Mouse (Mus musculus): ENCODE results near the gene Cdc42ep3. TPM values are rescaled to one million over a fixed set of nuclear protein-coding genes. Genes with fewer than 3 reads are reported as not detected.

The Cdc42ep3 gene
- polyA plus RNA-seq, 1 experiment from 2014 or later = 21.9 TPM

- WGBS = 87% methylated on average over 3 of the region's 3 CpGs
- H3K4me3 ChIP-seq = no peak overlapping the region
- H3K27me3 ChIP-seq (ENCODE audit: insufficient read depth, poor library complexity, severe bottlenecking) = no peaks in the 10 kb centered on the region
- H3K27ac ChIP-seq = no peak overlapping the region
- H3K36me3 ChIP-seq = no peaks in the 10 kb centered on the region
- no peak for DNase-seq (ENCODE audit: low spot score)
- no peaks in the 10 kb centered on the region for H3K4me1 ChIP-seq (replicated peaks)
- no peaks in the 10 kb centered on the region for H3K9me3 ChIP-seq
Measured at GRCm38 (mm10) chr17:79303238-79303637, 51.7 kb downstream of the Cdc42ep3 start.

- DNase-seq (ENCODE audit: low spot score) = no peak
- no peak overlapping the region for H3K4me3 ChIP-seq
- H3K27me3 ChIP-seq (ENCODE audit: insufficient read depth, poor library complexity, severe bottlenecking) = no peaks in the 10 kb centered on the region
- no peaks in the 10 kb centered on the region for H3K9me3 ChIP-seq
- H3K36me3 ChIP-seq = no peaks in the 10 kb centered on the region
- H3K4me1 ChIP-seq (replicated peaks) = 0 out of 2 replicates have a peak, but pooled peaks cover 5% of the 10 kb centered on the region
- H3K27ac ChIP-seq = no peak overlapping the region
- 86% methylated on average over 1 of the region's 1 CpGs for WGBS
Measured at GRCm38 (mm10) chr17:79299925-79300324, 55.0 kb downstream of the Cdc42ep3 start.

GRCm38 (mm10) chr17:79298968-79299367, 55.9 kb downstream of the Cdc42ep3 start:
- no peaks in the 10 kb centered on the region for H3K27me3 ChIP-seq (ENCODE audit: insufficient read depth, poor library complexity, severe bottlenecking)
- no peak for DNase-seq (ENCODE audit: low spot score)
- H3K27ac ChIP-seq = no peak overlapping the region
- 0 out of 2 replicates have a peak, but pooled peaks cover 5% of the 10 kb centered on the region for H3K4me1 ChIP-seq (replicated peaks)
- H3K36me3 ChIP-seq = no peaks in the 10 kb centered on the region
- no peaks in the 10 kb centered on the region for H3K9me3 ChIP-seq
- no peak overlapping the region for H3K4me3 ChIP-seq

GRCm38 (mm10) chr17:79295926-79296325, 59.0 kb downstream of the Cdc42ep3 start:
- H3K27me3 ChIP-seq (ENCODE audit: insufficient read depth, poor library complexity, severe bottlenecking) = no peaks in the 10 kb centered on the region
- no peaks in the 10 kb centered on the region for H3K9me3 ChIP-seq
- no peak overlapping the region for H3K4me3 ChIP-seq
- no peak overlapping the region for H3K27ac ChIP-seq
- DNase-seq (ENCODE audit: low spot score) = no peak
- H3K4me1 ChIP-seq (replicated peaks) = 0 out of 2 replicates have a peak, but pooled peaks cover 5% of the 10 kb centered on the region
- H3K36me3 ChIP-seq = no peaks in the 10 kb centered on the region
- WGBS = 69% methylated on average over 4 of the region's 4 CpGs

GRCm38 (mm10) chr17:79291672-79292071, 63.2 kb downstream of the Cdc42ep3 start:
- H3K27ac ChIP-seq = no peak overlapping the region
- no peaks in the 10 kb centered on the region for H3K9me3 ChIP-seq
- H3K27me3 ChIP-seq (ENCODE audit: insufficient read depth, poor library complexity, severe bottlenecking) = no peaks in the 10 kb centered on the region
- H3K4me3 ChIP-seq = no peak overlapping the region
- no peaks in the 10 kb centered on the region for H3K36me3 ChIP-seq
- 0 out of 2 replicates have a peak, but pooled peaks cover 5% of the 10 kb centered on the region for H3K4me1 ChIP-seq (replicated peaks)
- DNase-seq (ENCODE audit: low spot score) = no peak
- 77% methylated on average over 5 of the region's 5 CpGs for WGBS

- no peak overlapping the region for H3K4me3 ChIP-seq
- 76% methylated on average over 2 of the region's 2 CpGs for WGBS
- H3K36me3 ChIP-seq = no peaks in the 10 kb centered on the region
- H3K27ac ChIP-seq = no peak overlapping the region
- H3K4me1 ChIP-seq (replicated peaks) = peaks cover under 1% of the 10 kb centered on the region
- no peak for DNase-seq (ENCODE audit: low spot score)
- H3K9me3 ChIP-seq = no peaks in the 10 kb centered on the region
- no peaks in the 10 kb centered on the region for H3K27me3 ChIP-seq (ENCODE audit: insufficient read depth, poor library complexity, severe bottlenecking)
Measured at GRCm38 (mm10) chr17:79290697-79291096, 64.2 kb downstream of the Cdc42ep3 start.

- Histone ChIP-seq H3K36me3 (no peaks in the 10 kb centered on the region), H3K27ac (no peak overlapping the region), H3K27me3 (ENCODE audit: insufficient read depth, poor library complexity, severe bottlenecking) (no peaks in the 10 kb centered on the region), H3K9me3 (no peaks in the 10 kb centered on the region), H3K4me3 (no peak overlapping the region), H3K4me1 (replicated peaks) (peaks cover 10% of the 10 kb centered on the region)
- DNase-seq (ENCODE audit: low spot score) = no peak
- WGBS = 93% methylated on average over 13 of the region's 13 CpGs
Measured at GRCm38 (mm10) chr17:79287302-79287701, 67.6 kb downstream of the Cdc42ep3 start.

GRCm38 (mm10) chr17:79285030-79285601, 69.8 kb downstream of the Cdc42ep3 start:
- Histone ChIP-seq H3K4me1 (replicated peaks) (peaks cover 10% of the 10 kb centered on the region), H3K4me3 (no peak overlapping the region), H3K36me3 (no peaks in the 10 kb centered on the region), H3K27me3 (ENCODE audit: insufficient read depth, poor library complexity, severe bottlenecking) (no peaks in the 10 kb centered on the region), H3K9me3 (no peaks in the 10 kb centered on the region), H3K27ac (no peak overlapping the region)
- peak; percentile 23 for DNase-seq (ENCODE audit: low spot score)
- WGBS = 42% methylated on average over 6 of the region's 6 CpGs

All from hindbrain, embryonic 10.5 days (tissue).